ENCODE assay signal across 19 mouse cellular contexts in the genomic region with DNA sequence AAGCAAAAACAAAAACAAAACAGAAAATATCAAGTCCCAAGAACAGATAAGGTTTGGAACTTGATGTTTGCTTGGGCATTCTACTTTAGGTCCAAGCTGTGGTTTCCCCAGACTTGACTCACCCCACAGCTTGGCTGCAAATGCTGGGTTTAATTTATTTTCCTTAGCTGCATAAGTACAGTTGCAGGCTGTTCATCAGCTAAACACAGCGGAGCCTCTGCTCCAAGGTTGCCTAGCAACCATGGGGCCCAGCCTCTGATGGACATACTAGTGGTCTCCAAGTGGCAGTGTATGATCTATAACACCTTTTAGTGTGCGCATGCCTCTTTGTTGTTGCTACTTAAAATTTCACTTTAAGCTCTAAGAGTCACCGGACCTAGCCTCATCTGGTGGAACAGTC. TPM values are rescaled to one million over a fixed set of nuclear protein-coding genes. Genes with fewer than 3 reads are reported as not detected.
DNase-seq lines count a peak whose midpoint lies in the region; ATAC-seq and TF ChIP-seq lines count a peak whose summit lies in the region.
"Had no signal": no experiment of that assay in that cellular context is flagged by ENCODE, and none has a peak within 500 bp of the region (broad histone marks: within the 10 kb centered on the region; RNA-seq: fewer than 3 reads in every experiment).

No protein-coding gene starts in this region.

- 0 out of 2 replicates have a peak, but pooled peaks cover 3% of the 10 kb centered on the region for H3K4me1 ChIP-seq in limb, embryonic 14.5 days (ENCODE audit: control insufficient read depth, insufficient read depth, low read length)
- H3K4me1 ChIP-seq in limb, embryonic 10.5 days, result peaks cover 21% of the 10 kb centered on the region
- H3K4me1 ChIP-seq in forebrain, embryonic 12.5 days, result peaks cover 40% of the 10 kb centered on the region
- peaks cover 12% of the 10 kb centered on the region; the same call in 1 of the 2 replicates for H3K4me1 ChIP-seq in hindbrain, postnatal 0 days (ENCODE audit: insufficient read depth, low read length)
- H3K4me1 ChIP-seq in neural tube, embryonic 13.5 days (replicated peaks), result peaks cover 36% of the 10 kb centered on the region
- H3K4me1 ChIP-seq: heart, embryonic 15.5 days; liver, embryonic 13.5 days had no signal

- no peaks in the 10 kb centered on the region for H3K9me3 ChIP-seq in limb, embryonic 14.5 days (ENCODE audit: control insufficient read depth, low read length)
- H3K9me3 ChIP-seq in limb, embryonic 10.5 days (replicated peaks), result no peaks in the 10 kb centered on the region
- H3K9me3 ChIP-seq in forebrain, embryonic 12.5 days, result no peaks in the 10 kb centered on the region
- no peaks in the 10 kb centered on the region for H3K9me3 ChIP-seq in hindbrain, postnatal 0 days (ENCODE audit: low read length)
- no peaks in the 10 kb centered on the region for H3K9me3 ChIP-seq in neural tube, embryonic 13.5 days
- H3K9me3 ChIP-seq: embryonic facial prominence, embryonic 13.5 days; heart, embryonic 15.5 days; liver, embryonic 13.5 days had no signal

- no peaks in the 10 kb centered on the region for H3K27me3 ChIP-seq in limb, embryonic 14.5 days (ENCODE audit: control insufficient read depth, insufficient read depth, low read length)
- no peaks in the 10 kb centered on the region for H3K27me3 ChIP-seq in limb, embryonic 10.5 days (ENCODE audit: low read depth, poor library complexity, severe bottlenecking)
- H3K27me3 ChIP-seq in forebrain, embryonic 12.5 days, result peaks cover 10% of the 10 kb centered on the region
- H3K27me3 ChIP-seq in hindbrain, postnatal 0 days (ENCODE audit: insufficient read depth, low read length), result no peaks in the 10 kb centered on the region
- H3K27me3 ChIP-seq in neural tube, embryonic 13.5 days, result no peaks in the 10 kb centered on the region
- H3K27me3 ChIP-seq: embryonic facial prominence, embryonic 13.5 days; heart, embryonic 15.5 days; Patski had no signal

- TF ChIP-seq CTCF in hindbrain, postnatal 0 days (IDR thresholded peaks at IDR 0.05; ENCODE audit: low read depth), result no peak

- WGBS in limb, embryonic 14.5 days, result 62% methylated on average over 3 of the region's 3 CpGs
- 73% methylated on average over 3 of the region's 3 CpGs for WGBS in limb, embryonic 10.5 days
- 44% methylated on average over 3 of the region's 3 CpGs for WGBS in forebrain, embryonic 12.5 days
- WGBS in hindbrain, postnatal 0 days, result 24% methylated on average over 3 of the region's 3 CpGs
- 34% methylated on average over 3 of the region's 3 CpGs for WGBS in neural tube, embryonic 13.5 days

- TF ChIP-seq POLR2A in limb, embryonic 14.5 days (IDR thresholded peaks at IDR 0.05; ENCODE audit: borderline replicate concordance, extremely low read depth, insufficient read depth, insufficient read length), result no peak

- H3K36me3 ChIP-seq in limb, embryonic 14.5 days (ENCODE audit: control insufficient read depth, insufficient read depth, low read length), result no peaks in the 10 kb centered on the region
- no peaks in the 10 kb centered on the region for H3K36me3 ChIP-seq in limb, embryonic 10.5 days
- H3K36me3 ChIP-seq in forebrain, embryonic 12.5 days (replicated peaks), result no peaks in the 10 kb centered on the region
- H3K36me3 ChIP-seq in hindbrain, postnatal 0 days (ENCODE audit: insufficient read depth, low read length), result no peaks in the 10 kb centered on the region
- no peaks in the 10 kb centered on the region for H3K36me3 ChIP-seq in neural tube, embryonic 13.5 days
- H3K36me3 ChIP-seq: embryonic facial prominence, embryonic 13.5 days; heart, embryonic 15.5 days; liver, embryonic 13.5 days had no signal

- H3K4me2 ChIP-seq in limb, embryonic 14.5 days (replicated peaks; ENCODE audit: low read depth, low read length, severe bottlenecking), result no peak overlapping the region
- H3K4me2 ChIP-seq in forebrain, embryonic 12.5 days, result no peak overlapping the region
- H3K4me2 ChIP-seq in hindbrain, postnatal 0 days (ENCODE audit: low read depth, low read length), result no peak overlapping the region
- H3K4me2 ChIP-seq in neural tube, embryonic 13.5 days, result no peak overlapping the region
- H3K4me2 ChIP-seq: embryonic facial prominence, embryonic 13.5 days; heart, embryonic 15.5 days; liver, embryonic 13.5 days had no signal

- peak; percentile 35 for DNase-seq in limb, embryonic 14.5 days (ENCODE audit: low spot score)
- no peak for DNase-seq in limb, embryonic 10.5 days (ENCODE audit: low spot score)
- peak; percentile 75 for DNase-seq in hindbrain, postnatal 0 days (ENCODE audit: low spot score)
- no peak for DNase-seq in testis, postnatal 10 days (ENCODE audit: low spot score)
- DNase-seq in urinary bladder, adult 2 months (ENCODE audit: low spot score), result no peak
- DNase-seq in MN1 (ENCODE audit: low spot score), result no peak
- DNase-seq: adrenal gland, postnatal 14 days; cerebellum, adult 11 months; gastrocnemius, postnatal 10 days; kidney, adult 2 months; liver, embryonic 13.5 days; thymus, postnatal 14 days had no signal

- no peak overlapping the region for H3K4me3 ChIP-seq in limb, embryonic 14.5 days (replicated peaks; ENCODE audit: low read length)
- no peak overlapping the region for H3K4me3 ChIP-seq in limb, embryonic 10.5 days
- H3K4me3 ChIP-seq in forebrain, embryonic 12.5 days (replicated peaks), result no peak overlapping the region
- no peak overlapping the region for H3K4me3 ChIP-seq in hindbrain, postnatal 0 days (ENCODE audit: low read length)
- no peak overlapping the region for H3K4me3 ChIP-seq in neural tube, embryonic 13.5 days
- H3K4me3 ChIP-seq: embryonic facial prominence, embryonic 13.5 days; heart, embryonic 15.5 days; liver, embryonic 13.5 days had no signal

- ATAC-seq in limb, embryonic 14.5 days (ENCODE audit: low FRiP score, low read depth), result peak; percentile 47
- ATAC-seq in forebrain, embryonic 12.5 days (ENCODE audit: low FRiP score), result peak; percentile 58
- ATAC-seq in hindbrain, postnatal 0 days, result peak; percentile 43; the same call in 1 of the 2 replicates
- peak; percentile 29; the same call in 1 of the 2 replicates for ATAC-seq in neural tube, embryonic 13.5 days (ENCODE audit: low read depth)
- ATAC-seq: Patski had no signal

- no peak overlapping the region for H3K9ac ChIP-seq in limb, embryonic 14.5 days (ENCODE audit: low read depth, low read length, severe bottlenecking)
- H3K9ac ChIP-seq in forebrain, embryonic 12.5 days, result no peak overlapping the region
- H3K9ac ChIP-seq in hindbrain, postnatal 0 days (replicated peaks; ENCODE audit: low read length), result no peak overlapping the region
- no peak overlapping the region for H3K9ac ChIP-seq in neural tube, embryonic 13.5 days
- H3K9ac ChIP-seq: embryonic facial prominence, embryonic 13.5 days; heart, embryonic 15.5 days; liver, embryonic 13.5 days had no signal

- H3K27ac ChIP-seq in limb, embryonic 14.5 days (replicated peaks; ENCODE audit: low read depth, low read length), result no peak overlapping the region
- no peak overlapping the region for H3K27ac ChIP-seq in limb, embryonic 10.5 days
- peak overlapping the region; percentile 65 for H3K27ac ChIP-seq in forebrain, embryonic 12.5 days
- no peak overlapping the region for H3K27ac ChIP-seq in hindbrain, postnatal 0 days
- peak overlapping the region; percentile 57 for H3K27ac ChIP-seq in neural tube, embryonic 13.5 days (replicated peaks)
- H3K27ac ChIP-seq: embryonic facial prominence, embryonic 13.5 days; heart, embryonic 15.5 days; liver, embryonic 13.5 days had no signal

RNA-seq across cellular contexts. Expression of a gene that starts 1.5 kb away (rescaled TPM):
- polyA plus RNA-seq in limb, embryonic 14.5 days (2012; rRNA removed), result 0.36 and 0.74 TPM in 2 replicates
- polyA plus RNA-seq in limb, embryonic 14.5 days (2014; fragmentation: Nextera tagmentation; extraction: Ambion mirVana), result 0.47 and 0.50 TPM in 2 replicates
- polyA plus RNA-seq in limb, embryonic 10.5 days (2016; fragmentation: Nextera tagmentation; extraction: Ambion mirVana), result not detected in 2 replicates
- 1.1 TPM in 1 of 2 replicates, not detected in the other for polyA plus RNA-seq in forebrain, embryonic 12.5 days (2016; fragmentation: Nextera tagmentation; extraction: Ambion mirVana)
- not detected in 2 replicates for total RNA-seq in hindbrain, postnatal 0 days (2014; rRNA removed)
- polyA plus RNA-seq in hindbrain, postnatal 0 days (2015; fragmentation: Nextera tagmentation; extraction: Ambion mirVana), result 0.45 and 0.73 TPM in 2 replicates
- polyA plus RNA-seq in neural tube, embryonic 13.5 days (2015; fragmentation: Nextera tagmentation; extraction: Ambion mirVana), result 0.76 TPM in 1 of 2 replicates, not detected in the other
- polyA plus RNA-seq in urinary bladder, adult 2 months (2012; rRNA removed), result not detected in 2 replicates
- total RNA-seq: adrenal gland, postnatal 14 days; gastrocnemius, postnatal 10 days; left cerebral cortex, adult 8-10 months had no signal
- polyA plus RNA-seq: heart, embryonic 15.5 days; kidney, adult 2 months; liver, embryonic 13.5 days; Patski; spleen, adult 2 months had no signal

RNA-seq across cellular contexts. Expression of a gene that starts 16.0 kb away (rescaled TPM):
- 229 and 342 TPM in 2 replicates for polyA plus RNA-seq in limb, embryonic 14.5 days (2012; rRNA removed)
- 1,852 and 1,886 TPM in 2 replicates for polyA plus RNA-seq in limb, embryonic 14.5 days (2014; fragmentation: Nextera tagmentation; extraction: Ambion mirVana)
- 1,486 and 1,565 TPM in 2 replicates for polyA plus RNA-seq in limb, embryonic 10.5 days (2016; fragmentation: Nextera tagmentation; extraction: Ambion mirVana)
- polyA plus RNA-seq in forebrain, embryonic 12.5 days (2016; fragmentation: Nextera tagmentation; extraction: Ambion mirVana), result 1,544 and 1,585 TPM in 2 replicates
- total RNA-seq in hindbrain, postnatal 0 days (2014; rRNA removed), result 74.1 and 76.5 TPM in 2 replicates
- 1,309 and 1,318 TPM in 2 replicates for polyA plus RNA-seq in hindbrain, postnatal 0 days (2015; fragmentation: Nextera tagmentation; extraction: Ambion mirVana)
- 1,277 and 1,563 TPM in 2 replicates for polyA plus RNA-seq in neural tube, embryonic 13.5 days (2015; fragmentation: Nextera tagmentation; extraction: Ambion mirVana)
- 510 and 627 TPM in 2 replicates for polyA plus RNA-seq in urinary bladder, adult 2 months (2012; rRNA removed)

RNA-seq across cellular contexts. Expression of a gene that starts 20.2 kb away (rescaled TPM):
- 3.8 and 4.4 TPM in 2 replicates for polyA plus RNA-seq in limb, embryonic 14.5 days (2012; rRNA removed)
- 1.4 and 1.6 TPM in 2 replicates for polyA plus RNA-seq in limb, embryonic 14.5 days (2014; fragmentation: Nextera tagmentation; extraction: Ambion mirVana)
- 0.85 and 1.3 TPM in 2 replicates for polyA plus RNA-seq in limb, embryonic 10.5 days (2016; fragmentation: Nextera tagmentation; extraction: Ambion mirVana)
- polyA plus RNA-seq in forebrain, embryonic 12.5 days (2016; fragmentation: Nextera tagmentation; extraction: Ambion mirVana), result 96.3 and 116 TPM in 2 replicates
- 530 and 555 TPM in 2 replicates for total RNA-seq in hindbrain, postnatal 0 days (2014; rRNA removed)
- polyA plus RNA-seq in hindbrain, postnatal 0 days (2015; fragmentation: Nextera tagmentation; extraction: Ambion mirVana), result 344 and 395 TPM in 2 replicates
- 62.7 and 67.4 TPM in 2 replicates for polyA plus RNA-seq in neural tube, embryonic 13.5 days (2015; fragmentation: Nextera tagmentation; extraction: Ambion mirVana)
- 3.6 and 4.3 TPM in 2 replicates for polyA plus RNA-seq in urinary bladder, adult 2 months (2012; rRNA removed)

Comparison
In these comparisons a context has a peak if more than half of its experiments do, and no peak if none do; other contexts are left out.
1. DNase-seq: peak in limb, embryonic 14.5 days (single experiment) and hindbrain, postnatal 0 days (single experiment); none in limb, embryonic 10.5 days (single experiment), testis, postnatal 10 days (single experiment), urinary bladder, adult 2 months (single experiment) and MN1 (single experiment).
2. H3K27ac ChIP-seq: peak in forebrain, embryonic 12.5 days (single experiment) and neural tube, embryonic 13.5 days (single experiment); none in limb, embryonic 14.5 days (single experiment), limb, embryonic 10.5 days (single experiment) and hindbrain, postnatal 0 days (single experiment).
3. RNA of a gene that starts 20.2 kb away (polyA plus RNA-seq): 344 to 395 TPM in hindbrain, postnatal 0 days, 96.3 to 116 TPM in forebrain, embryonic 12.5 days and 62.7 to 67.4 TPM in neural tube, embryonic 13.5 days; 1.4 to 4.4 TPM in limb, embryonic 14.5 days, 3.6 to 4.3 TPM in urinary bladder, adult 2 months and 0.85 to 1.3 TPM in limb, embryonic 10.5 days; every median in the first group is over 10 times any median in the second.
4. Peak in every context shown above with its lines, with median percentiles within 50 percentile points of each other: ATAC-seq.